Mouse (Mus musculus): ENCODE measurements around the gene Gm16867. TPM values are rescaled to one million over a fixed set of nuclear protein-coding genes. Genes with fewer than 3 reads are reported as not detected.
"Not testable (repeated sequence)": the region's sequence is repeated elsewhere in the genome, so short reads cannot be mapped to it uniquely, and the experiment has no call there.

The Gm16867 gene
- not detected in 2 replicates for polyA plus RNA-seq (2015; fragmentation: Nextera tagmentation; extraction: Ambion mirVana)

- H3K4me2 ChIP-seq; H3K36me3 ChIP-seq; H3K9ac ChIP-seq; H3K27me3 ChIP-seq; H3K9me3 ChIP-seq; H3K4me1 ChIP-seq (replicated peaks); H3K27ac ChIP-seq (replicated peaks); H3K4me3 ChIP-seq: not testable (repeated sequence)
- WGBS = no CpG with 5 or more reads among the region's 29 CpGs
- peak; percentile 99 for ATAC-seq (ENCODE audit: low read depth)
Observed at GRCm38 (mm10) chr14:69503174-69503573, at the start of gene Gm16867. Gm16867 (minus strand) TSS chr14:69503362.

GRCm38 (mm10) chr14:69547310-69547709 is 44.1 kb upstream of the Gm16867 start:
- H3K4me3 ChIP-seq; H3K4me1 ChIP-seq (replicated peaks); H3K36me3 ChIP-seq; H3K27me3 ChIP-seq; H3K27ac ChIP-seq (replicated peaks); H3K9me3 ChIP-seq; ATAC-seq (ENCODE audit: low read depth); H3K9ac ChIP-seq; H3K4me2 ChIP-seq: not testable (repeated sequence)
- WGBS = no CpG with 5 or more reads among the region's 4 CpGs

GRCm38 (mm10) chr14:69545052-69545451 is 41.9 kb upstream of the Gm16867 start:
- H3K9me3 ChIP-seq; H3K36me3 ChIP-seq; ATAC-seq (ENCODE audit: low read depth); H3K4me3 ChIP-seq; H3K27ac ChIP-seq (replicated peaks); H3K27me3 ChIP-seq; H3K9ac ChIP-seq; H3K4me2 ChIP-seq; H3K4me1 ChIP-seq (replicated peaks): not testable (repeated sequence)
- WGBS = no CpG with 5 or more reads among the region's 2 CpGs

GRCm38 (mm10) chr14:69544033-69544432 is 40.9 kb upstream of the Gm16867 start:
- WGBS = no CpG with 5 or more reads among the region's 7 CpGs
- not testable (repeated sequence) for H3K4me1 ChIP-seq (replicated peaks); H3K9ac ChIP-seq; ATAC-seq (ENCODE audit: low read depth); H3K27ac ChIP-seq (replicated peaks); H3K4me3 ChIP-seq; H3K4me2 ChIP-seq; H3K27me3 ChIP-seq; H3K9me3 ChIP-seq; H3K36me3 ChIP-seq

- not testable (repeated sequence) for H3K9me3 ChIP-seq; H3K9ac ChIP-seq; H3K27me3 ChIP-seq; H3K36me3 ChIP-seq; H3K27ac ChIP-seq (replicated peaks); ATAC-seq (ENCODE audit: low read depth); H3K4me1 ChIP-seq (replicated peaks); H3K4me3 ChIP-seq; H3K4me2 ChIP-seq
- no CpG with 5 or more reads among the region's 7 CpGs for WGBS
Observed at GRCm38 (mm10) chr14:69542695-69543094, 39.5 kb upstream of the Gm16867 start.

- not testable (repeated sequence) for H3K4me2 ChIP-seq; H3K36me3 ChIP-seq; H3K4me3 ChIP-seq; H3K27me3 ChIP-seq; H3K9ac ChIP-seq; H3K27ac ChIP-seq (replicated peaks); H3K4me1 ChIP-seq (replicated peaks); ATAC-seq (ENCODE audit: low read depth); H3K9me3 ChIP-seq
- WGBS = no CpG with 5 or more reads among the region's 5 CpGs
Observed at GRCm38 (mm10) chr14:69540113-69540512, 37.0 kb upstream of the Gm16867 start.

GRCm38 (mm10) chr14:69536539-69536938 is 33.4 kb upstream of the Gm16867 start:
- not testable (repeated sequence) for H3K27ac ChIP-seq (replicated peaks); ATAC-seq (ENCODE audit: low read depth); H3K4me1 ChIP-seq (replicated peaks); H3K27me3 ChIP-seq; H3K36me3 ChIP-seq; H3K9me3 ChIP-seq; H3K4me2 ChIP-seq; H3K4me3 ChIP-seq; H3K9ac ChIP-seq
- no CpG with 5 or more reads among the region's 7 CpGs for WGBS

GRCm38 (mm10) chr14:69526202-69526601 is 23.0 kb upstream of the Gm16867 start:
- H3K4me2 ChIP-seq; H3K9ac ChIP-seq; H3K27ac ChIP-seq (replicated peaks); H3K4me3 ChIP-seq; ATAC-seq (ENCODE audit: low read depth); H3K4me1 ChIP-seq (replicated peaks); H3K36me3 ChIP-seq; H3K27me3 ChIP-seq; H3K9me3 ChIP-seq: not testable (repeated sequence)
- no CpG with 5 or more reads among the region's 1 CpGs for WGBS

- H3K27me3 ChIP-seq = not testable (repeated sequence)
Observed at GRCm38 (mm10) chr14:69523001-69523400, 19.8 kb upstream of the Gm16867 start.

GRCm38 (mm10) chr14:69520810-69521209 is 17.6 kb upstream of the Gm16867 start:
- not testable (repeated sequence) for H3K9ac ChIP-seq; H3K36me3 ChIP-seq; H3K27ac ChIP-seq (replicated peaks); ATAC-seq (ENCODE audit: low read depth); H3K27me3 ChIP-seq; H3K4me3 ChIP-seq; H3K4me2 ChIP-seq; H3K9me3 ChIP-seq; H3K4me1 ChIP-seq (replicated peaks)
- no CpG with 5 or more reads among the region's 2 CpGs for WGBS

More at GRCm38 (mm10) chr14:69523001-69523400, 19.8 kb upstream of the Gm16867 start:
- not testable (repeated sequence) for H3K9ac ChIP-seq; H3K36me3 ChIP-seq; H3K27ac ChIP-seq (replicated peaks); H3K4me1 ChIP-seq (replicated peaks); H3K9me3 ChIP-seq; H3K4me3 ChIP-seq; ATAC-seq (ENCODE audit: low read depth); H3K4me2 ChIP-seq
- WGBS = no CpG with 5 or more reads among the region's 1 CpGs

GRCm38 (mm10) chr14:69512449-69512848 is 9.3 kb upstream of the Gm16867 start, which contains the start of gene Gm27179:
Gm27179 (minus strand) TSS chr14:69512549.
- not testable (repeated sequence) for ATAC-seq (ENCODE audit: low read depth); H3K4me3 ChIP-seq; H3K9me3 ChIP-seq; H3K36me3 ChIP-seq; H3K9ac ChIP-seq; H3K4me1 ChIP-seq (replicated peaks); H3K4me2 ChIP-seq; H3K27ac ChIP-seq (replicated peaks); H3K27me3 ChIP-seq
- WGBS = no CpG with 5 or more reads among the region's 2 CpGs

GRCm38 (mm10) chr14:69507000-69507399 is 3.8 kb upstream of the Gm16867 start:
- not testable (repeated sequence) for ATAC-seq (ENCODE audit: low read depth); H3K4me3 ChIP-seq; H3K9me3 ChIP-seq; H3K4me2 ChIP-seq; H3K27me3 ChIP-seq; H3K36me3 ChIP-seq; H3K9ac ChIP-seq; H3K27ac ChIP-seq (replicated peaks); H3K4me1 ChIP-seq (replicated peaks)
- no CpG with 5 or more reads among the region's 1 CpGs for WGBS

GRCm38 (mm10) chr14:69502440-69503150 is 567 bp downstream of the Gm16867 start:
- not testable (repeated sequence) for H3K4me1 ChIP-seq (replicated peaks); H3K36me3 ChIP-seq; H3K27ac ChIP-seq (replicated peaks); H3K4me3 ChIP-seq; H3K4me2 ChIP-seq; H3K9ac ChIP-seq; H3K9me3 ChIP-seq; H3K27me3 ChIP-seq
- ATAC-seq (ENCODE audit: low read depth) = peak; percentile 85
- WGBS = no CpG with 5 or more reads among the region's 73 CpGs
